Mouse (Mus musculus): ENCODE data around the gene Gucy1b1. TPM values are rescaled to one million over a fixed set of nuclear protein-coding genes. Genes with fewer than 3 reads are reported as not detected.

The Gucy1b1 gene
- 95.8 and 104 TPM in 2 replicates for polyA plus RNA-seq (2015; fragmentation: Nextera tagmentation; extraction: Ambion mirVana)

GRCm38 (mm10) chr3:82074201-82074851, at the start of gene Gucy1b1:
Gucy1b1 (minus strand) TSS chr3:82074689.
- peak within 1 kb of the TSS; percentile 73 for H3K27ac ChIP-seq (ENCODE audit: low read length)
- DNase-seq (ENCODE audit: low spot score) (peak; percentile 93), ATAC-seq (peak; percentile 98)
- H3K4me3 ChIP-seq (ENCODE audit: low read depth, low read length), result peak within 1 kb of the TSS; percentile 51
- peak within 1 kb of the TSS; percentile 81 for H3K4me2 ChIP-seq (replicated peaks; ENCODE audit: low read depth, low read length)
- peak within 1 kb of the TSS; percentile 32 for H3K9ac ChIP-seq (replicated peaks; ENCODE audit: low read depth)
- H3K4me1 ChIP-seq (ENCODE audit: insufficient read depth, low read depth, low read length), result no peaks in the 10 kb centered on the region
- TF ChIP-seq EP300 (IDR thresholded peaks at IDR 0.05) (no peak), CTCF (IDR thresholded peaks at IDR 0.05) (no peak; the same call in 1 of the 2 replicates)
- WGBS, result 3% methylated on average over 25 of the region's 25 CpGs
- H3K9me3 ChIP-seq (ENCODE audit: low read length), result no peaks in the 10 kb centered on the region
- no peaks in the 10 kb centered on the region for H3K27me3 ChIP-seq (replicated peaks; ENCODE audit: insufficient read depth, low read length)
- no peaks in the 10 kb centered on the region for H3K36me3 ChIP-seq (ENCODE audit: insufficient read depth, low read length)

- Histone ChIP-seq H3K36me3 (ENCODE audit: insufficient read depth, low read length) (no peaks in the 10 kb centered on the region), H3K27me3 (replicated peaks; ENCODE audit: insufficient read depth, low read length) (no peaks in the 10 kb centered on the region), H3K9me3 (ENCODE audit: low read length) (no peaks in the 10 kb centered on the region), H3K9ac (replicated peaks; ENCODE audit: low read depth) (no peak overlapping the region), H3K4me2 (replicated peaks; ENCODE audit: low read depth, low read length) (no peak overlapping the region), H3K4me1 (ENCODE audit: insufficient read depth, low read depth, low read length) (no peaks in the 10 kb centered on the region), H3K4me3 (ENCODE audit: low read depth, low read length) (no peak overlapping the region), H3K27ac (ENCODE audit: low read length) (no peak overlapping the region)
- TF ChIP-seq CTCF (IDR thresholded peaks at IDR 0.05), result no peak
- TF ChIP-seq EP300 (IDR thresholded peaks at IDR 0.05), result no peak
- DNase-seq (ENCODE audit: low spot score) (no peak), ATAC-seq (no peak)
- 75% methylated on average over 1 of the region's 1 CpGs for WGBS
Observed at GRCm38 (mm10) chr3:82118916-82119315, 44.4 kb upstream of the Gucy1b1 start.

GRCm38 (mm10) chr3:82112439-82112838, 38.0 kb upstream of the Gucy1b1 start:
- Histone ChIP-seq H3K27me3 (replicated peaks; ENCODE audit: insufficient read depth, low read length) (no peaks in the 10 kb centered on the region), H3K9me3 (ENCODE audit: low read length) (no peaks in the 10 kb centered on the region), H3K4me3 (ENCODE audit: low read depth, low read length) (no peak overlapping the region), H3K4me1 (ENCODE audit: insufficient read depth, low read depth, low read length) (0 out of 2 replicates have a peak, but pooled peaks cover 2% of the 10 kb centered on the region), H3K36me3 (ENCODE audit: insufficient read depth, low read length) (no peaks in the 10 kb centered on the region), H3K27ac (ENCODE audit: low read length) (no peak overlapping the region), H3K4me2 (replicated peaks; ENCODE audit: low read depth, low read length) (no peak overlapping the region), H3K9ac (replicated peaks; ENCODE audit: low read depth) (no peak overlapping the region)
- DNase-seq (ENCODE audit: low spot score) (peak; percentile 77), ATAC-seq (peak; percentile 75)
- WGBS, result 48% methylated on average over 2 of the region's 2 CpGs
- peak; percentile 42 for TF ChIP-seq EP300 (IDR thresholded peaks at IDR 0.05)
- TF ChIP-seq CTCF (IDR thresholded peaks at IDR 0.05), result no peak

GRCm38 (mm10) chr3:82111986-82112385, 37.5 kb upstream of the Gucy1b1 start:
- H3K36me3 ChIP-seq (ENCODE audit: insufficient read depth, low read length), result no peaks in the 10 kb centered on the region
- DNase-seq (ENCODE audit: low spot score), result peak; percentile 32
- 0 out of 2 replicates have a peak, but pooled peaks cover 2% of the 10 kb centered on the region for H3K4me1 ChIP-seq (ENCODE audit: insufficient read depth, low read depth, low read length)
- H3K9me3 ChIP-seq (ENCODE audit: low read length), result no peaks in the 10 kb centered on the region
- WGBS, result 40% methylated on average over 3 of the region's 3 CpGs
- TF ChIP-seq EP300 (IDR thresholded peaks at IDR 0.05), result no peak
- H3K4me3 ChIP-seq (ENCODE audit: low read depth, low read length), result no peak overlapping the region
- H3K9ac ChIP-seq (replicated peaks; ENCODE audit: low read depth), result no peak overlapping the region
- no peak overlapping the region for H3K4me2 ChIP-seq (replicated peaks; ENCODE audit: low read depth, low read length)
- H3K27ac ChIP-seq (ENCODE audit: low read length), result no peak overlapping the region
- H3K27me3 ChIP-seq (replicated peaks; ENCODE audit: insufficient read depth, low read length), result no peaks in the 10 kb centered on the region
- peak; percentile 62 for ATAC-seq

- TF ChIP-seq CTCF (IDR thresholded peaks at IDR 0.05) (no peak), EP300 (IDR thresholded peaks at IDR 0.05) (no peak)
- no peak for ATAC-seq
- Histone ChIP-seq H3K36me3 (ENCODE audit: insufficient read depth, low read length) (no peaks in the 10 kb centered on the region), H3K4me1 (ENCODE audit: insufficient read depth, low read depth, low read length) (0 out of 2 replicates have a peak, but pooled peaks cover 2% of the 10 kb centered on the region), H3K9me3 (ENCODE audit: low read length) (no peaks in the 10 kb centered on the region), H3K9ac (replicated peaks; ENCODE audit: low read depth) (no peak overlapping the region), H3K4me2 (replicated peaks; ENCODE audit: low read depth, low read length) (no peak overlapping the region), H3K27me3 (replicated peaks; ENCODE audit: insufficient read depth, low read length) (no peaks in the 10 kb centered on the region), H3K27ac (ENCODE audit: low read length) (no peak overlapping the region), H3K4me3 (ENCODE audit: low read depth, low read length) (no peak overlapping the region)
- WGBS, result 88% methylated on average over 15 of the region's 15 CpGs
- DNase-seq (ENCODE audit: low spot score), result no peak
Observed at GRCm38 (mm10) chr3:82108951-82109350, 34.5 kb upstream of the Gucy1b1 start.

GRCm38 (mm10) chr3:82104229-82104628, 29.7 kb upstream of the Gucy1b1 start:
- Histone ChIP-seq H3K4me1 (ENCODE audit: insufficient read depth, low read depth, low read length) (no peaks in the 10 kb centered on the region), H3K27ac (ENCODE audit: low read length) (no peak overlapping the region), H3K9ac (replicated peaks; ENCODE audit: low read depth) (no peak overlapping the region), H3K9me3 (ENCODE audit: low read length) (no peaks in the 10 kb centered on the region), H3K4me3 (ENCODE audit: low read depth, low read length) (no peak overlapping the region), H3K27me3 (replicated peaks; ENCODE audit: insufficient read depth, low read length) (no peaks in the 10 kb centered on the region), H3K4me2 (replicated peaks; ENCODE audit: low read depth, low read length) (no peak overlapping the region), H3K36me3 (ENCODE audit: insufficient read depth, low read length) (no peaks in the 10 kb centered on the region)
- TF ChIP-seq CTCF (IDR thresholded peaks at IDR 0.05) (no peak), EP300 (IDR thresholded peaks at IDR 0.05) (no peak)
- DNase-seq (ENCODE audit: low spot score) (no peak), ATAC-seq (no peak)
- 52% methylated on average over 6 of the region's 6 CpGs for WGBS

Measured in lung, postnatal 0 days (tissue).